Mouse (Mus musculus): ENCODE results near the gene Tango6.

GRCm38 (mm10) chr8:106635284-106635683 lies 47.6 kb upstream of the Tango6 start:
- no peak for TF ChIP-seq POLR2A (IDR thresholded peaks at IDR 0.05; ENCODE audit: insufficient read length, low read depth)
- TF ChIP-seq TCF12 (IDR thresholded peaks at IDR 0.05; ENCODE audit: insufficient read depth, poor library complexity, severe bottlenecking), result no peak
- no peak for TF ChIP-seq MYOG (IDR thresholded peaks at IDR 0.05; ENCODE audit: control insufficient read depth in 1 of 3, insufficient read depth in 1 of 3, insufficient read length in 2 of 3, low read depth in 2 of 3)
